Mouse (Mus musculus): Measurements from ENCODE around the gene Cyp2c39.
"Not testable (repeated sequence)": the region's sequence is repeated elsewhere in the genome, so short reads cannot be mapped to it uniquely, and the experiment has no call there.

Gene Cyp2c39

GRCm38 (mm10) chr19:39510534-39510933 lies at the start of gene Cyp2c39:
Cyp2c39 (plus strand) TSS chr19:39510862.
- no peak for DNase-seq

- DNase-seq = no peak
Measured at GRCm38 (mm10) chr19:39462941-39463340, 47.7 kb upstream of the Cyp2c39 start, which contains the start of gene Cyp2c38. Cyp2c38 (minus strand) TSS chr19:39463075.

GRCm38 (mm10) chr19:39463923-39464322 lies 46.7 kb upstream of the Cyp2c39 start:
- no peak for DNase-seq

- DNase-seq = not testable (repeated sequence)
Measured at GRCm38 (mm10) chr19:39483961-39484360, 26.7 kb upstream of the Cyp2c39 start.

GRCm38 (mm10) chr19:39506341-39506740 lies 4.3 kb upstream of the Cyp2c39 start:
- DNase-seq = no peak

GRCm38 (mm10) chr19:39509533-39509932 lies 1.1 kb upstream of the Cyp2c39 start:
- DNase-seq = no peak

All from kidney, postnatal 25 days (tissue).